Mouse (Mus musculus): ENCODE data around the gene Fuz. TPM values are rescaled to one million over a fixed set of nuclear protein-coding genes. Genes with fewer than 3 reads are reported as not detected.

Fuz gene
- polyA plus RNA-seq (2012; fragmentation: generic; extraction: Trizol) = 10 to 100 TPM; 12.7 to 23.2 TPM

DNA sequence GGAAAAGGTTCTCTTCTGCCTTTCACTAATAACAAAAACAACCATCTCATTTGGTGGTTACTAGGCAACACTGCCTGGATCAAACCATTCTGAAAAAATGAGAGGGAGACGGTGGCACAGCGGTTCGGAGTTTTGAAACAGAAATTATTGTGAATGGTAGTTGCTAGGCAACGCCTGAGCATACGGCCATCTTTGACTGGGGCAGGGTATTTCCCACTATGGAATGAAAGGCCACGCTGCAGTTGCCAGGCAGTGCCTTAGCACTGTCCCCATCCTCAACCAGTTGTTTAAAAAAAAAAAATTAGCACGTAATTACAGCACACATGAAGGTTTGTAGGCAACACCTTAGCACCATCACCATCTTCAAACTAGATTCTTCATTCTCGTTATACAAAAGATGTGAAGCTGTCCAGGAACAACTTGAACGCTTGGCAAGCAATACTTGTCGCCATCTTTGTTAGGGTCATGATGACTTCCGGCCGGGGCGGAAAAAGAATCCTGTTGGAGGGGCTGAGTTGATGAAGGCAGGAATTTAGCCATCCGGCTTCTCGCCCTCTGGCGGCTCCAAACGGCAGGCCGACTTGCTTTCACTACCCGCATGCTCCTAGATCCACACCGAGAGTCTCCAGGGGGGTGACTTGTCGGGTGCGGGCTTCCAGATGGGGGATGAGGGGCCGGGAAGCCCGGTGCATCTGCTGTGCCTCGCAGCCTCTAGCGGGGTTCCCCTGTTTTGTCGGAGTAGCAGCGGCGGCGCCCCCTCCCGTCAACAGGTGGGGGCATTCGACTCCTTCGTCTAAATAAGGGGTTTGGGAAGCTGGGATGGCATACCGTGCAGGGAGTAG, at the start of gene Fuz:
Gene Fuz (plus strand): TSS at position 487 of the 842 bp plus-strand sequence.

DNA sequence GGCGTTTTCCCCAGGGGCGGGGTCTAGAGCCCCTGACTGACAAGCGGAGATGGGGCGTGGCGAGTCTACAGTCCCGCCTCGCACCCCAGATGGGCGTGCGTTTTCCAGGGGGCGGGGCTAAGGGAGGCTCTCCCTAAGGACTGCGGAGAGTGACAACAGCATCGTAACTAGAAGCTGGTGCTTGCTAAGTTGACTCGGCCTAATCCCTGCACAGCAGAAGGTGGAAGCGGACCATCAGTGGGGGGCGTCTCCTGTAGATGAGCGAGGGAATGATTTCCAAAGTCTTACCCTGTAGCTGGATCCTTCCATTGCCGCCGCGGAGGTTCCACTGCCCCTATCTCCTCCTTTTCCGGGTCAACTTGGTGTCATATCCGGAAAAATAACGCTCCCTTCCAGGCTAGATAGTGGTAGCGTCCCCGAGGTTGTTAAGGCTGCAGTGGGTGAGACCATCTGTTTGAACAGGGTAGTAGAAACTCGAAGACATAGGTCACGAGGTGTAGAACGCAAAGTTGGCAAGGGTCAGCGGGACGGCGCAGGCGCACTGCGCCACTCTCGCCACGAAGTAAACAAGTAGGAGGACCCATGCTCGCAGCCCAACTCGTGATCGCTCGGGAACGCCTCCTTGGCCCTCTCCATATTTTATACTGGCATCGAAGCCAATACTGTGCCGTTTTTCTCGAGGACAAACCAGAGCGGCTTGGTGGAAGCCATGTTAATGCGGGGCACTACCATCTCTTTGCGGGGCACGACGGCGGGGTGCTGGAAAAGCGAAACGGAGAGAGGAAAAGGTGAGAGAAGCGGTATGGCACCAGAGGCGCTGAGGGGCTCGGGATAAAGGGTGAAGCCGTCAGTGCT, 47.1 kb upstream of the Fuz start, which contains the start of the genes Akt1s1 and Tbc1d17:
Gene Akt1s1 (plus strand): TSS at position 431 of the 855 bp plus-strand sequence.
Gene Tbc1d17 (minus strand): TSS at position 519 of the 855 bp plus-strand sequence.

DNA sequence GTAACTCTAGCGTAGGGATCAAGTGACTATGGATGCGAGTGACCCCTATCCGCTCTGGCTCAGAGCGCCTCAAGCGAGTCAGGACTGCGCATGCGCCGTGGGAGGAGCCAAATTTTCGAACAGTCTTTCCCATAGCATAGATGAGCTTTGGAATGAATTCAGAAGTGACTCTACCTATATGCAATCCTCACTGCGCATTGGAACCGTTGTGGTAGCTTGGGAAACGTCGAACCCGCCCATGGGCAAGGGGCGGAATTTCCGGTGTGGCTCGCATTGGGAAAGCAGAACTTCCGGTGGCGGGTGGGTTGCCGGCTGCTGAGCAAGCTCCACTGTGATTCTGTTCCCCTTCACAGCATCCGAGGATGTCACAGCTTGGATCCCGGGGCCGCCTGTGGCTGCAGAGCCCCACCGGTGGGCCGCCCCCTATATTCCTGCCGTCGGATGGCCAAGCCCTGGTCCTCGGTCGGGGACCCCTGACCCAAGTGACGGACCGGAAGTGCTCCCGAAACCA, 38.8 kb upstream of the Fuz start, which contains the start of gene Pnkp:
Gene Pnkp (plus strand): TSS at position 98 of the 511 bp plus-strand sequence.

DNA sequence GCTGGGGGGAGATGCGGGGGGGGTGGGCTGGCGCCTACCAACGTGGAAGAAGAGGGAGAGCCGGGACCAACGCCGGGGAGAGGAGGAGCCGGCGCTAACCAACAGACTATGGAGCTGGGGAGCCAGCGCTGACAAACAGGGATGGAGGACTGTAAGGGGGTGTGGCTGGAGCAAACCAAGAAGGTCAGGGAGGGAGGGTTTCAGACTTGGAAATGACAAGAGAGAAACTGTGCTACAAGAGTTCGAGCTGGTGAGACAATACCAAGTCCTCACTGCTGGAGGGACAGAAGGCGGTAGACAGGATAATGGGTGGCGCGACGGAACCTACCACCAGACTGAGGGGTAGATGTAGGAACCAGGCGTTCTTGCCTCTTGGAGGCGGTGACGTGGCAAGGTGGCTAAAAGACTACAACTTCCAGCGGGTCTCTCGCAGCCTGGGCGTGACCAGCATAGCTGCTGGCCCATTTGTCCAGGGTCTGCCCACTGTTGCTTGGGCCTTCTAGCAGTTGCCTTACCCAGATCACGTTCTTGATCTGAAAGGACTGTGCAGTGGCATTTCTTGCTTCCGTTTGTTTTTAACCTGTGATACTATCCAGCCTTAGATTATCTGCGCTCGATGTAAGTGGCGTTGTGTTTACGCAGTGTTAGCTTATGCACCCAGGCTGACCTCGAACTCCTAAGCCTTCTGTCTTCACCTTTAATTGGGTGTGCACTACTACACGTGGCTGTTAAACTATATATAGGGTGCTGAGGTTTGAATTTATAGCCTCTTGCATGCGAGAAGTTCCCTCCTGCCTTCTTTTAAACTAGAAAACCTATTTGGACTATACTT, 26.0 kb upstream of the Fuz start, which contains the start of gene Ptov1:
Gene Ptov1 (minus strand): TSS at position 92 of the 832 bp plus-strand sequence.

DNA sequence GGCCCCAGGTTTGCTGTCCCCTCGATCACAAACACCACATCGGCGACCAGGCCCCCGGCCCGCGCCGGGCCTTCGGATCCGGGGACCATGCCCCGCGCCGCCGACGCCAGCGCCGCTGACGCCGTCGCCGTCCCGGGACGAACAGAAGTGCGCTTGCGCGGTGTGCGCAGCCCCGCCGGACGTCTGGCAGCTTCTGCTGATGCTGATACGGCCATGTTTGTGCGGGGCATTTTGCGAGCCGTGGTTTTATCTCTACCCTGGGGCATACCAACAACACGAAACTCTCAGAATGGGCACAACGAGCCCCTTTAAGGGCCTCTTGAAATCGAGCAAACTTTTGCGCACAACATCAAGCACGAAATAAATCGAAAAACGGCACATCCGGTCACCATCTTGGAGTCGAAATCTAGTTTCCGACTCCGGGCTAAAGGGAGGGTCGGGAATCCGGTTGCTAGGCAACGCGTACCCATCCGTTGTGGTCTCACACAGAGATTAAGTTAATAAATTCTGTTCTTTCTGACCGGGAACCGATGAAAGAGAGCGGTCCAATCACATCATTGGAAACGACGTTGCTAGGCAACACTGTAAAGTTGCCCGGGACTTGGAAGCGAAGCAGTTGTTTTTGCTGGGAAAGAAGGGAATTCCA, 3.5 kb upstream of the Fuz start, which contains the start of gene Med25:
Gene Med25 (minus strand): TSS at position 437 of the 646 bp plus-strand sequence.

DNA sequence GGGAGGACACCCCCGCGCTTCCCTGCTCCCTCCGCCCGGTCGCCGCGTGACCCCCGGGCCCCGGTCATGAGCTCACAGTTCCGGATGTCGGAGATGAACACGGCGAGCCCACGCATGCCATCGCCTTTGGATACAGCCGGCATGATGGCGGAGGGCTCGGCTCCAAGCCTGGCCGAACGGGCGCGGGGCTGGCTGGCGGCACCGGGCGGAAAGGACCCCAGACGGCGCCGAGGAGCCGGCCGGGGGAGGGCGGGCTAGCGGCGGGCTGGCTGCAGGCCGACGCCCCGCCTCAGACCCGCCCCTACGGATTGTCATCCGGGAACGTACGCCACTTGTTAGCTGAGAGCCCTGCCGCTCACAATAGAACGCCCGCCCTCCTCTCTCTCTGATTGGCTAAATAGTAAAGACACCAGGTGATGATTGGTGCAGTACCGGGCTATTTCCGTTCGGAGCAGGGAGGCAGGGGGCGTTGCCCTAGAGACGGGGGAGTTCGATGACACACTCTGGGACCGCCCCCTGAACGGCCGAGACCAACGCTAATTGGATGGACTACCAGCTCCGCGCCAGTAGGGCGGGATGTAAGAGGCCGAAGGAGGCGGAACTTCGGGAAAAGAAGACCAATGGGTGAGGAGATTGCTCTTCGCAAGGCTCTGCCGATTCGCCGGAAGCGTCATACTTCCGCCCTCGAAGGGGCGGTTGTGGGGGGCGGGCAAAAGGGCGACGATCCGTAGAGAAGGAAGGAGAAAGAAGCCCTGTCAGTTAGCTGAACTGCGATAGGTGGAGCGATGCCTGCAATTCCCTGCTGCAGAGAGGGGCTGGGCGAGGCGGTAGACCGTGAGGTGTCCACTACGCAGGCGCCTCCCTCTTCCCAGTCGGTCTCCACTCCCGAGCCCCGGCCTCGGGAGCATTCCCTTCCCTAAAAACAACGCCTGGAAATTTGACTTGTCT, 33.6 kb downstream of the Fuz start, which contains the start of gene Ap2a1:
Gene Ap2a1 (minus strand): TSS at position 293 of the 948 bp plus-strand sequence.

DNA sequence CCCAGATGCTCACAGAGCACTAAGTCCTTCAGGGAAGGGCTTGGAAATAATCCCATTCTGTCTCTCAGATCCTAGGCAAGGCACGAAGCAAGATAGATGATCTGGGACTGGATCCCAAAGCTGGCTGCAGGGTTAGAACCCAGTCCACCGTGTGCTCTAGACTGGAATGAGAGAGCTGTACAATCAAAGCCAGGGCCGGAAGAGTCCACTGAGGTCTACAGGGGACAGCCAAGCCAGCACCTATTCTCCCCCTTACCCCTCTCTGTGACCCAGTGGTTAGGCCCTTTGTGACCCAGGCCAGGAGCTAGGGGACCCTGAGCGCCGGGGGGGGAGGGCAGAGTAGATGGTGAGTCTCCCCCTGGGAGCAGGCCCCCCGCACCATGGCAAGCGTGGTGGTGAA, 47.0 kb downstream of the Fuz start, which contains the start of gene Tsks:
Gene Tsks (plus strand): TSS at position 301 of the 400 bp plus-strand sequence.

Other genes starting within 250 kb of the Fuz start
- gene Myh14, start 225.2 kb upstream of the Fuz start, polyA plus RNA-seq (2012; fragmentation: generic; extraction: Trizol) = under 1 TPM in 1 of 2 experiments, not detected in 1; 0.02 TPM
- not detected for gene Izumo2, start 187.3 kb upstream of the Fuz start, polyA plus RNA-seq (2012; fragmentation: generic; extraction: Trizol)
- 10 to 100 TPM; 18.9 to 34.2 TPM for gene Vrk3, start 147.7 kb upstream of the Fuz start, polyA plus RNA-seq (2012; fragmentation: generic; extraction: Trizol)
- gene Zfp473, start 145.0 kb upstream of the Fuz start, polyA plus RNA-seq (2012; fragmentation: generic; extraction: Trizol) = under 1 TPM; 0.05 to 0.45 TPM
- gene Nup62, start 80.0 kb upstream of the Fuz start, polyA plus RNA-seq (2012; fragmentation: generic; extraction: Trizol) = 10 to 100 TPM; 38.6 to 53.4 TPM
- gene Il4i1, start 79.7 kb upstream of the Fuz start, polyA plus RNA-seq (2012; fragmentation: generic; extraction: Trizol) = 1 to 10 TPM in 1 of 2 experiments, under 1 TPM in 1; 0.55 to 3.7 TPM
- 100 to 1,000 TPM; 139 to 293 TPM for gene Atf5, start 79.4 kb upstream of the Fuz start, polyA plus RNA-seq (2012; fragmentation: generic; extraction: Trizol)
- gene Akt1s1, start 47.1 kb upstream of the Fuz start, polyA plus RNA-seq (2012; fragmentation: generic; extraction: Trizol) = 100 to 1,000 TPM; 148 to 208 TPM
- gene Tbc1d17, start 47.0 kb upstream of the Fuz start, polyA plus RNA-seq (2012; fragmentation: generic; extraction: Trizol) = 10 to 100 TPM; 52.9 to 61.3 TPM
- 10 to 100 TPM; 26.9 to 30.8 TPM for gene Pnkp, start 38.9 kb upstream of the Fuz start, polyA plus RNA-seq (2012; fragmentation: generic; extraction: Trizol)
- gene Ptov1, start 26.3 kb upstream of the Fuz start, polyA plus RNA-seq (2012; fragmentation: generic; extraction: Trizol) = 100 to 1,000 TPM; 265 to 602 TPM
- 10 to 100 TPM; 52.4 to 67.0 TPM for gene Med25, start 3.4 kb upstream of the Fuz start, polyA plus RNA-seq (2012; fragmentation: generic; extraction: Trizol)
- 10 to 100 TPM; 68.5 to 88.3 TPM for gene Ap2a1, start 33.4 kb downstream of the Fuz start, polyA plus RNA-seq (2012; fragmentation: generic; extraction: Trizol)
- under 1 TPM in 1 of 2 experiments, not detected in 1; 0.28 TPM for gene Tsks, start 47.1 kb downstream of the Fuz start, polyA plus RNA-seq (2012; fragmentation: generic; extraction: Trizol)
- 10 to 100 TPM; 18.8 to 57.8 TPM for gene Cpt1c, start 78.8 kb downstream of the Fuz start, polyA plus RNA-seq (2012; fragmentation: generic; extraction: Trizol)
- 100 to 1,000 TPM; 400 to 521 TPM for gene Prmt1, start 90.5 kb downstream of the Fuz start, polyA plus RNA-seq (2012; fragmentation: generic; extraction: Trizol)
- 10 to 100 TPM; 48.6 to 59.4 TPM for gene Irf3, start 101.6 kb downstream of the Fuz start, polyA plus RNA-seq (2012; fragmentation: generic; extraction: Trizol)
- 10 to 100 TPM in 1 of 2 experiments, 1 to 10 TPM in 1; 7.7 to 25.0 TPM for gene Bcl2l12, start 102.6 kb downstream of the Fuz start, polyA plus RNA-seq (2012; fragmentation: generic; extraction: Trizol)
- 10 to 100 TPM; 40.4 to 82.2 TPM for gene Scaf1, start 120.3 kb downstream of the Fuz start, polyA plus RNA-seq (2012; fragmentation: generic; extraction: Trizol)
- gene Rras, start 121.9 kb downstream of the Fuz start, polyA plus RNA-seq (2012; fragmentation: generic; extraction: Trizol) = 100 to 1,000 TPM; 124 to 245 TPM
- gene Prr12, start 156.8 kb downstream of the Fuz start, polyA plus RNA-seq (2012; fragmentation: generic; extraction: Trizol) = 10 to 100 TPM; 15.5 to 50.5 TPM
- gene Nosip, start 166.3 kb downstream of the Fuz start, polyA plus RNA-seq (2012; fragmentation: generic; extraction: Trizol) = 10 to 100 TPM; 70.7 to 93.8 TPM
- 10 to 100 TPM; 15.9 to 50.5 TPM for gene Prrg2, start 166.6 kb downstream of the Fuz start, polyA plus RNA-seq (2012; fragmentation: generic; extraction: Trizol)
- gene Rcn3, start 196.1 kb downstream of the Fuz start, polyA plus RNA-seq (2012; fragmentation: generic; extraction: Trizol) = 100 to 1,000 TPM in 1 of 2 experiments, 10 to 100 TPM in 1; 38.2 to 683 TPM
- 100 to 1,000 TPM in 1 of 2 experiments, 10 to 100 TPM in 1; 35.9 to 373 TPM for gene Fcgrt, start 207.8 kb downstream of the Fuz start, polyA plus RNA-seq (2012; fragmentation: generic; extraction: Trizol)
- 1,000 to 10,000 TPM; 3,371 to 8,325 TPM for gene Rps11, start 228.4 kb downstream of the Fuz start, polyA plus RNA-seq (2012; fragmentation: generic; extraction: Trizol)
- over 10,000 TPM in 1 of 2 experiments, 1,000 to 10,000 TPM in 1; 5,910 to 13,875 TPM for gene Rpl13a, start 232.7 kb downstream of the Fuz start, polyA plus RNA-seq (2012; fragmentation: generic; extraction: Trizol)
- 1 to 10 TPM; 2.2 to 3.0 TPM for gene Gm45713, start 240.2 kb downstream of the Fuz start, polyA plus RNA-seq (2012; fragmentation: generic; extraction: Trizol)
- 10 to 100 TPM in 1 of 2 experiments, 1 to 10 TPM in 1; 2.1 to 23.0 TPM for gene Flt3l, start 240.4 kb downstream of the Fuz start, polyA plus RNA-seq (2012; fragmentation: generic; extraction: Trizol)